Mouse (Mus musculus) thymus, adult 2 months (tissue): ENCODE data around the gene Ubash3b.

ENCODE experiments used
- CTCF ChIP-seq: fragments of 200-500 bp; IDR thresholded peaks from 2 replicates; pipeline ENCODE4 v1.5.1; 2012; ENCODE audit warnings: mild to moderate bottlenecking, control low read depth, low read length, moderate library complexity, borderline replicate concordance; ENCODE audit not compliant: control insufficient read depth, poor library complexity, insufficient read depth; ENCODE audit errors: extremely low read depth
- POLR2A ChIP-seq: fragments of 200-500 bp; IDR thresholded peaks from 2 replicates; pipeline ENCODE4 v1.6.1; 2012; ENCODE audit warnings: mild to moderate bottlenecking, low read length, control low read depth, moderate library complexity; ENCODE audit not compliant: control insufficient read depth, poor library complexity, insufficient read depth; ENCODE audit errors: extremely low read depth

GRCm38 (mm10) chr9:41191651-41192210 lies 30.2 kb upstream of the Ubash3b start:
- TF ChIP-seq POLR2A: no peak
- no peak for TF ChIP-seq CTCF
